Mouse (Mus musculus): ENCODE results near the gene Dusp3. TPM values are rescaled to one million over a fixed set of nuclear protein-coding genes. Genes with fewer than 3 reads are reported as not detected.

The Dusp3 gene
- 71.2 TPM for polyA plus RNA-seq (2014; fragmentation: Illumina TruSeq; extraction: RNeasy Lipid Tissue Mini Kit (QIAGEN cat#74804); ENCODE audit: low read depth, low replicate concordance)

GRCm38 (mm10) chr11:101986913-101987312, at the start of gene Dusp3:
Dusp3 (minus strand) TSS chr11:101987013.

DNA sequence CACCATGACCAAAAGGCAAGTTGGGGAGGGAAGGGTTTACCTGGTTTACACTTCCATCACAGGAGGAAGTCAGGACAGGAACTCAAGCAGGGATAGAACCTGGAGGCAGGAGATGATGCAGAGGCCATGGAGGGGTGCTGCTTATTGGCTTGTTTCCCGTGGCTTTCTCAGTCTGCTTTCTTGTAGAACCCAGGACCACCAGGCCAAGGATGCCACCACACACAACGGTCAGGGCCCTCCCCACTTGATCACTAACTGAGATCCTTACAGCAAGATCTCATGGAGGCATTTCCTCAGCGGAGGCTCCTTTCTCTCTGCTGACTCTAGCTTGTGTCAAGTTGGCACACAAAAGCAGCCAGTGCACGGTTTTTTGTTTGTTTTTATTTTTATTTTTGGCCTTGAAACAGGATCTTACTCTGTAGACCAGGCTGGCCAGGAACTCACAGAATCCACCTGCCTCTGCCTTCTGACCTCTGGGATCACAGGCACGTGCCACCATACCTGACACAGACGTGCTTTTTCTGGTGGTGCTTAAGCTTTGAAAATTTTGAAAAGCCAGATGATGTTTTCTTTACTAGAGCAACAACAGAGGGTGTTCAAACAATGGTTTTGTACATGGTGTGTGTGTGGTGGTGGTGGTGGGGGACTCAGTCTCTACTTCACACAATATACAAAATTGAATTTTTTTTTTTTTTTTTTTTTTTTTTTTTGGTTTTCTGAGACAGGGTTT, 41.4 kb upstream of the Dusp3 start, which contains the start of gene Mpp3:
Gene Mpp3, minus strand, starts transcription at position 375 of the 730 bp plus-strand sequence.

GRCm38 (mm10) chr11:101984054-101985025, 2.5 kb downstream of the Dusp3 start, which contains the start of gene Cfap97d1:
Cfap97d1 (plus strand) TSS chr11:101984279.

GRCm38 (mm10) chr11:101966965-101967614, 19.7 kb downstream of the Dusp3 start, which contains the start of gene Sost:
Sost (minus strand) TSS chr11:101967015.

Other genes starting within 250 kb of the Dusp3 start
- 0.47 TPM for gene Etv4, start 201.6 kb downstream of the Dusp3 start, polyA plus RNA-seq (2014; fragmentation: Illumina TruSeq; extraction: RNeasy Lipid Tissue Mini Kit (QIAGEN cat#74804); ENCODE audit: low read depth, low replicate concordance)
- gene Meox1, start 92.6 kb downstream of the Dusp3 start, polyA plus RNA-seq (2014; fragmentation: Illumina TruSeq; extraction: RNeasy Lipid Tissue Mini Kit (QIAGEN cat#74804); ENCODE audit: low read depth, low replicate concordance): 14.2 TPM
- 7.0 TPM for gene Sost, start 20.0 kb downstream of the Dusp3 start, polyA plus RNA-seq (2014; fragmentation: Illumina TruSeq; extraction: RNeasy Lipid Tissue Mini Kit (QIAGEN cat#74804); ENCODE audit: low read depth, low replicate concordance)
- gene Cfap97d1, start 2.7 kb downstream of the Dusp3 start, polyA plus RNA-seq (2014; fragmentation: Illumina TruSeq; extraction: RNeasy Lipid Tissue Mini Kit (QIAGEN cat#74804); ENCODE audit: low read depth, low replicate concordance): not detected
- gene Mpp3, start 41.4 kb upstream of the Dusp3 start, polyA plus RNA-seq (2014; fragmentation: Illumina TruSeq; extraction: RNeasy Lipid Tissue Mini Kit (QIAGEN cat#74804); ENCODE audit: low read depth, low replicate concordance): 3.4 TPM
- gene Cd300lg, start 54.5 kb upstream of the Dusp3 start, polyA plus RNA-seq (2014; fragmentation: Illumina TruSeq; extraction: RNeasy Lipid Tissue Mini Kit (QIAGEN cat#74804); ENCODE audit: low read depth, low replicate concordance): 86.6 TPM
- gene Mpp2, start 101.5 kb upstream of the Dusp3 start, polyA plus RNA-seq (2014; fragmentation: Illumina TruSeq; extraction: RNeasy Lipid Tissue Mini Kit (QIAGEN cat#74804); ENCODE audit: low read depth, low replicate concordance): 3.6 TPM
- not detected for gene Ppy, start 114.3 kb upstream of the Dusp3 start, polyA plus RNA-seq (2014; fragmentation: Illumina TruSeq; extraction: RNeasy Lipid Tissue Mini Kit (QIAGEN cat#74804); ENCODE audit: low read depth, low replicate concordance)
- gene Pyy, start 120.8 kb upstream of the Dusp3 start, polyA plus RNA-seq (2014; fragmentation: Illumina TruSeq; extraction: RNeasy Lipid Tissue Mini Kit (QIAGEN cat#74804); ENCODE audit: low read depth, low replicate concordance): not detected
- not detected for gene Nags, start 158.5 kb upstream of the Dusp3 start, polyA plus RNA-seq (2014; fragmentation: Illumina TruSeq; extraction: RNeasy Lipid Tissue Mini Kit (QIAGEN cat#74804); ENCODE audit: low read depth, low replicate concordance)
- 13.3 TPM for gene Tmem101, start 169.4 kb upstream of the Dusp3 start, polyA plus RNA-seq (2014; fragmentation: Illumina TruSeq; extraction: RNeasy Lipid Tissue Mini Kit (QIAGEN cat#74804); ENCODE audit: low read depth, low replicate concordance)
- gene Lsm12, start 198.3 kb upstream of the Dusp3 start, polyA plus RNA-seq (2014; fragmentation: Illumina TruSeq; extraction: RNeasy Lipid Tissue Mini Kit (QIAGEN cat#74804); ENCODE audit: low read depth, low replicate concordance): 22.0 TPM
- gene G6pc3, start 202.6 kb upstream of the Dusp3 start, polyA plus RNA-seq (2014; fragmentation: Illumina TruSeq; extraction: RNeasy Lipid Tissue Mini Kit (QIAGEN cat#74804); ENCODE audit: low read depth, low replicate concordance): 42.9 TPM
- gene Hdac5, start 243.2 kb upstream of the Dusp3 start, polyA plus RNA-seq (2014; fragmentation: Illumina TruSeq; extraction: RNeasy Lipid Tissue Mini Kit (QIAGEN cat#74804); ENCODE audit: low read depth, low replicate concordance): 100 TPM

Data from heart, adult 10 weeks (tissue).